Mouse (Mus musculus) embryonic stem cell, embryonic (primary cell): ENCODE data around the gene Gldc.
"Not testable (repeated sequence)": the region's sequence is repeated elsewhere in the genome, so short reads cannot be mapped to it uniquely, and the experiment has no call there.

Source experiments
- CTCF ChIA-PET, 4 experiments: fragments of 300-600 bp in 2 of 4; fragments of 350-600 bp in 2 of 4; sonication (Branson Sonifier 250); formaldehyde crosslinking; loops; one replicate each; lab custom pipeline; 2022; ENCODE audit warnings: inconsistent platforms in 2 of 4; lab: Charles Lee
- POLR2A ChIA-PET, 4 experiments: fragments of 300-600 bp in 2 of 4; fragments of 350-600 bp in 2 of 4; sonication (Branson Sonifier 250); formaldehyde crosslinking; loops; one replicate each; lab custom pipeline; 2022; ENCODE audit warnings: antibody characterized with exemption in 4 of 4, inconsistent platforms in 1 of 4; lab: Charles Lee

The Gldc gene

GRCm38 (mm10) chr19:30174919-30175571 is at the start of gene Gldc:
Gldc (minus strand) TSS chr19:30175429.
- ChIA-PET POLR2A (interaction anchor here (0.6 to 5.2 kb wide), 34 partner anchors 8 to 1863 kb away, joined by 3 to 37 read pairs (median 4); partner anchors contain the start of genes Uhrf2 (in 2 of the 4), Cstf2t (in 1 of the 4) and Ranbp6 (in 1 of the 4)), CTCF (interaction anchor here in 3 of 4 experiments (0.6 to 1.6 kb wide), 7 partner anchors 30 to 531 kb away, joined by 3 to 6 read pairs (median 4); no protein-coding TSS in a partner anchor)

GRCm38 (mm10) chr19:30222593-30222992 is 47.4 kb upstream of the Gldc start:
- CTCF ChIA-PET, result interaction anchor here in 1 of 4 experiments (1.3 kb wide), 1 partner anchor 24 kb away, joined by 3 read pairs; no protein-coding TSS in a partner anchor
- POLR2A ChIA-PET, result interaction anchor here in 1 of 4 experiments (0.8 to 1.4 kb wide), 3 partner anchors 16 to 48 kb away, joined by 3 read pairs; no protein-coding TSS in a partner anchor

DNA sequence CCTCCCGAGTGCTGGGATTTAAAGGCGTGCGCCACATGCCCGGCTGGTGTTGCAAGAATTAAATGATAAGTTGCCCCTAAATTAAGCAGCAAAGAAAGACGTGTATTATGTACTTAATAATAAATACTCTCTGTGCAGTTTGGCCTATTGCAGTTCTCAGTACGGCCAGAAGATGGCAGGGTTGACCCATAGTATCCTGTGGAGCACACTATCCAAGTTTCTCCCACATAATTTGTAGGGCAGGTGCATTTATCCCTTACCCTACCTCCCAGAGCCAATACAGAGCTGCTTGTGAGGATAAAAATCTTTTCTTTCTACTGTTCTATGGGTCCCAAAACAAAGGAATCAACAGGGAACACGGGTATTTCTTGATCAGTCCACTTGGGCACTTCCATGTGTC is 42.1 kb upstream of the Gldc start:
- ChIA-PET CTCF (interaction anchor here in 2 of 4 experiments (0.6 to 1.8 kb wide), 5 partner anchors 29 to 396 kb away, joined by 3 to 6 read pairs (median 4); no protein-coding TSS in a partner anchor), POLR2A (interaction anchor here in 2 of 4 experiments (0.7 to 1.7 kb wide), 3 partner anchors 102 to 575 kb away, joined by 3 to 7 read pairs (median 4); no protein-coding TSS in a partner anchor)

DNA sequence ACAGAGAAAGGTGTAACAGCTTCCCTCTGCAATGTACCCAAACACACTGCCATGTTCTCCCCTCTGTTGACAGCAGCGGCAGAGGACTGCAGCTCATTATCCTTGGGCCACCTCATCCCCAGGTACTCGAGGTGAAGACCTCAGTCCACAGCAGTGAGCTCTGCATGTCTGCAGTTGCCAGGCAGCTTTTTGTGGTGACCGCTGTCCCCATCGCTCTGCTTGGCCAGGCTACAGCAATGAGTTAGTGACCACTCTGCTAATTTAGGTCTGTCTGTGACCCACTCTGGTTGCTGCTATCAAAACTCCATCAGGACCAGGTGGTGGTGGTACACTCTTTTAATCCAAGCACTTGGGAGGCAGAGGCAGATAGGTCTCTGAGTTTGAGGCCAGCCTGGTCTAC is 41.0 kb upstream of the Gldc start:
- ChIA-PET CTCF (interaction anchor here in 3 of 4 experiments (0.6 to 1.9 kb wide), 6 partner anchors 31 to 340 kb away, joined by 3 to 6 read pairs (median 5); no protein-coding TSS in a partner anchor), POLR2A (interaction anchor here in 1 of 4 experiments (0.5 kb wide), 1 partner anchor 12 kb away, joined by 3 read pairs; no protein-coding TSS in a partner anchor)

DNA sequence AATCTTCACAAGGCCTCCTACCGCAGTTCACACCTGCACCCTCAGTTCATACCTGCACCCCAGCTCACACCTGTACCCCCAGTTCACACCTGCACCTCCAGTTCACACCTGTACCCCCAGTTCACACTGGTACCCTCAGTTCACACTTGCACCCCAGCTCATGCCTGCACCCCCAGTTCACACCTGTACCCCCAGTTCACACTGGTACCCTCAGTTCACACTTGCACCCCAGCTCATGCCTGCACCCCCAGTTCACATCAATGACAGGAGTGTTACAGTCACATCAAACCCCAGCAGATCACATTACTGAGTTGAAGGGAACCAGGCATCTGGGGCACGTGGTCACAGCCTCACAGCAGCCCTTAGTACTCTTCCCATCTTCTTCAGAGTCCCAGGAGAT is 40.5 kb upstream of the Gldc start:
- POLR2A ChIA-PET, result interaction anchor here in 1 of 4 experiments (0.5 to 0.6 kb wide), 2 partner anchors 13 to 101 kb away, joined by 3 to 4 read pairs; no protein-coding TSS in a partner anchor

GRCm38 (mm10) chr19:30214026-30214425 is 38.8 kb upstream of the Gldc start:
- ChIA-PET CTCF (no interaction called here), POLR2A (no interaction called here)

More for the DNA sequence above, 40.5 kb upstream of the Gldc start:
- CTCF ChIA-PET, result interaction anchor here in 3 of 4 experiments (0.6 to 1.9 kb wide), 6 partner anchors 31 to 341 kb away, joined by 3 to 6 read pairs (median 5); no protein-coding TSS in a partner anchor

- POLR2A ChIA-PET, result interaction anchor here in 3 of 4 experiments (0.7 to 1.7 kb wide), 5 partner anchors 20 to 1033 kb away, joined by 3 to 12 read pairs (median 4); partner anchors contain the start of gene Uhrf2 (in 1 of the 3)
- CTCF ChIA-PET, result not testable (repeated sequence)
Measured at GRCm38 (mm10) chr19:30209006-30209405, 33.8 kb upstream of the Gldc start.

GRCm38 (mm10) chr19:30206981-30207380 is 31.8 kb upstream of the Gldc start:
- ChIA-PET CTCF (interaction anchor here in 1 of 4 experiments (0.6 kb wide), 1 partner anchor 344 kb away, joined by 7 read pairs; no protein-coding TSS in a partner anchor), POLR2A (interaction anchor here in 1 of 4 experiments (1.1 kb wide), 1 partner anchor 33 kb away, joined by 3 read pairs; no protein-coding TSS in a partner anchor)

DNA sequence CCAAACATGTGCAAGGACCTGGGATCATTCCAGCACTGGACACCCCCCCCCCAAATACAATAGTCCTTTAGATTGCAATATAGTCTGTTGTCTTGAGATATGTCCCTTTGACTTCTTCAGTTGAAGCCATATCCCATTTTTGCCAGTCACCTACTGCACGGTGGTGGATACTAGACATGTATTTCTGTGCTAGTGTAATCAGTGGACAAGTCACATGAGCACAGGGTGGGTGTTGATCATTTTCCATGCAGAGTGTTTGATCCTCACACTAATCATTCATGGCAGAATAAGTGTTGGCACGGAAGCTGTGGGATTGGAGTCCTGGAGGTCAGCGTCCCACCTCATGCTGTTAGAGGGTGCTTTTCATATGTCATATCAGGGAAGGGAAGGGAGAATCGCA is 30.6 kb upstream of the Gldc start:
- POLR2A ChIA-PET, result interaction anchor here in 2 of 4 experiments (0.5 to 2.2 kb wide), 6 partner anchors 11 to 529 kb away, joined by 3 to 8 read pairs (median 4); no protein-coding TSS in a partner anchor
- CTCF ChIA-PET, result interaction anchor here in 3 of 4 experiments (0.9 to 1.9 kb wide), 16 partner anchors 9 to 385 kb away, joined by 3 to 8 read pairs (median 4); no protein-coding TSS in a partner anchor

DNA sequence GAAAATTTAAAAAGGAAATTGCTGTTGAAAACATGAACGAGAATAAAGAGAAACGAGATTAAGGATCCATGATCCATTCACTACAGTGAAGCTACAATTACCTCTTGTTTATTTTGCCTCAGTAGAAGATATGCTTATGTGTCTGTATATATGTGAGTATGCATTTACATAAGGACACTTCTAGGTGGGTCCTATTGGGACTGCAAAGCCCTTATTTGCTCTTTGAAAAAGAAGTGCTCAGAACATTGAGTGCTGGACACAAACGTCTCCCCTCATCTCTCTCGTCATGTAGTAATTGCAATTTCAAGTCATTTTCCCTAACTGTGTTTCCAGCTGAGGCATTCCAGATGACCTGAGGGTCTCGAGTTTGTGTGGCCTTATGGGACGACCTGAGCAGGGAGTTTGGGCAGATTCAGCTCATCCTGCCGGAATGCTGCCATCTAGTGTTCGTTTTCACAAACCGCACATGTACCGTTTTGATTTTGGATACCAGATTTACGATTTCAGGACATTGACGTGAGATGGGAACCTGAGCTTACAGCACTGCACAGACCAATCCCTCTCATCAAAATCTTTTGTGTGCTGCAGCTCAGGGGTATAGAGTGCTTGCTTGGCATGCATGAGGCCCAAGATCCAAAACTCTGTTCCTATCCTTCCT is 30.1 kb upstream of the Gldc start:
- POLR2A ChIA-PET, result interaction anchor here in 2 of 4 experiments (0.5 to 2.2 kb wide), 6 partner anchors 11 to 529 kb away, joined by 3 to 8 read pairs (median 3); no protein-coding TSS in a partner anchor

GRCm38 (mm10) chr19:30202177-30202576 is 26.9 kb upstream of the Gldc start:
- POLR2A ChIA-PET, result interaction anchor here in 3 of 4 experiments (0.7 to 2.1 kb wide), 6 partner anchors 9 to 28 kb away, joined by 3 to 6 read pairs (median 4); no protein-coding TSS in a partner anchor

More for the DNA sequence above, 30.1 kb upstream of the Gldc start:
- CTCF ChIA-PET, result interaction anchor here (0.6 to 1.9 kb wide), 24 partner anchors 8 to 1055 kb away, joined by 3 to 8 read pairs (median 3); no protein-coding TSS in a partner anchor

DNA sequence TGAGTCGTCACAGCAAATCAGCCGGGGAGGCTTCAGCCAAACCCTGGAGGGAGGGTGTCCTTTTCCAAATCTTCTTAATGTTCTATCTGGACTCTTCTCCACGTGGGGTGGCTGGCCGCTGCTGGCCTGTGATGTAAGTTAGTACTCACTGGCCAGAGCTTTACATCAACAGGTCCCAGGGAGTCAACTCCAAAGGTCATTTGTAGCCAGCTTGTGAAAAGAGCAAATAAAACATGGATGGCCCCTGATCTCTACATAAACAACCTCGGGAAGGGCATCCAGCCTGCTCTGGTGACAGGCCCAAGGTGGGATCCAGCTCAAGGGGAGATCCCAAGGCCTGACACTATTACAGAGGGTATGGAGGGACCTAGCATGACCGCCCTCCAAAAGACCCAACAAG is 19.8 kb upstream of the Gldc start:
- POLR2A ChIA-PET, result interaction anchor here in 1 of 4 experiments (0.6 kb wide), 1 partner anchor 11 kb away, joined by 3 read pairs; no protein-coding TSS in a partner anchor
- CTCF ChIA-PET, result no interaction called here

More at GRCm38 (mm10) chr19:30202177-30202576, 26.9 kb upstream of the Gldc start:
- CTCF ChIA-PET, result interaction anchor here in 1 of 4 experiments (1.3 kb wide), 1 partner anchor 378 kb away, joined by 3 read pairs; no protein-coding TSS in a partner anchor

- POLR2A ChIA-PET, result interaction anchor here in 3 of 4 experiments (0.6 to 5.9 kb wide), 7 partner anchors 11 to 374 kb away, joined by 3 to 37 read pairs (median 7); partner anchors contain the start of gene Gldc (in 2 of the 3)
- CTCF ChIA-PET, result interaction anchor here in 1 of 4 experiments (0.5 kb wide), 1 partner anchor 1990 kb away, joined by 3 read pairs; no protein-coding TSS in a partner anchor
Measured at GRCm38 (mm10) chr19:30187232-30187631, 12.0 kb upstream of the Gldc start.

- CTCF ChIA-PET, result no interaction called here
- POLR2A ChIA-PET, result interaction anchor here in 2 of 4 experiments (0.7 to 5.9 kb wide), 12 partner anchors 11 to 482 kb away, joined by 3 to 37 read pairs (median 4); partner anchors contain the start of genes Gldc (in 2 of the 2) and Uhrf2 (in 1 of the 2)
Measured at GRCm38 (mm10) chr19:30185536-30185935, 10.3 kb upstream of the Gldc start.

GRCm38 (mm10) chr19:30179979-30180378 is 4.8 kb upstream of the Gldc start:
- ChIA-PET CTCF (no interaction called here), POLR2A (interaction anchor here in 2 of 4 experiments (0.6 to 1.4 kb wide), 3 partner anchors 9 to 130 kb away, joined by 3 to 6 read pairs (median 4); no protein-coding TSS in a partner anchor)

DNA sequence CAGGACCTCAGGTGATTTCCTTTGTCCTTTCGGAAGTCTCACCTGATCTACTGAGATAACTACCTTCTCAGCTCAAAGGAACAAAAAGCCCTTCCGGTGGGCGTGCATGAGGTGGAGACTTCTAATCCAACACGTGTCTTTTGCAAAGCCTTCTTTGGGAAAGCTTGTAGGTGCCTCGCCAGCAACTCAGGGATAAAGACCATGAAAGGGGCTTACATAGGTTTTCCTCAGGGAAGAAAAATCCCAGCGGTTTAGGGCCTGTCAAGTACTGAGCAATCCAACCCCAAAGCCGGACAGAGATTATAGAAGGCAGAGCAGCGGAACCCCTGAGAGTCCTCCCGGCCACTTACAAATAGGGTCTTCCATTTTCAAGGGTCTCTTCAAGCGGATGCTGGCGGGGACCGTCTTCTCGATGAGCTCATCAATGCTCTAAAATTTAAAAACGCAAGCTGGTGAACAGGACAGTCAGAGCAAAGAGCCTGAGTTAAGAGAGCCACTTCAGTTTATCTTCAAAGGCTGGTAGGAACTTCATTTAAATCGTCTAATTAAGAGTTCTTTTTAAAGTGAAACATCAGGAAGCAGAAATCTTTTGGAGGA is 1.1 kb downstream of the Gldc start:
- POLR2A ChIA-PET, result interaction anchor here (0.6 to 5.2 kb wide), 40 partner anchors 9 to 1862 kb away, joined by 3 to 37 read pairs (median 4); partner anchors contain the start of genes Uhrf2 (in 2 of the 4), Cstf2t (in 1 of the 4) and Ranbp6 (in 1 of the 4)
- CTCF ChIA-PET, result interaction anchor here (0.7 to 1.6 kb wide), 8 partner anchors 31 to 490 kb away, joined by 3 to 6 read pairs (median 4); partner anchors contain the start of gene Uhrf2 (in 1 of the 4)
